Mouse (Mus musculus) liver, embryonic 16.5 days (tissue): ENCODE results near the gene Ulk4. TPM values are rescaled to one million over a fixed set of nuclear protein-coding genes. Genes with fewer than 3 reads are reported as not detected.

Source experiments
- ATAC-seq: fragments of 200-750 bp; cut with Nextera tagmentation; 2 replicates; pipeline ENCODE4 v1.8.0; 2017; ENCODE audit warnings: low read depth, mild to moderate bottlenecking, moderate number of reproducible peaks, moderate library complexity
- H3K27ac ChIP-seq: fragments of 300-500 bp; sonication (generic); 2 replicates; pipeline ENCODE4 v1.5.1; 2014; ENCODE audit warnings: mild to moderate bottlenecking, low read length
- H3K27me3 ChIP-seq: fragments of 300-500 bp; sonication (generic); 2 replicates; pipeline ENCODE4 v1.6.1; 2014; ENCODE audit warnings: low read depth, low read length, mixed read lengths; ENCODE audit not compliant: control insufficient read depth, insufficient read depth
- H3K36me3 ChIP-seq: fragments of 300-500 bp; sonication (generic); 2 replicates; pipeline ENCODE4 v1.6.1; 2014; ENCODE audit warnings: mild to moderate bottlenecking; ENCODE audit not compliant: control insufficient read depth, insufficient read depth
- H3K4me1 ChIP-seq: fragments of 300-500 bp; sonication (generic); 2 replicates; pipeline ENCODE4 v1.6.1; 2014; ENCODE audit warnings: low read depth, low read length, mixed read lengths; ENCODE audit not compliant: control insufficient read depth
- H3K4me2 ChIP-seq: fragments of 300-500 bp; sonication (generic); 2 replicates; pipeline ENCODE4 v1.6.1; 2014; ENCODE audit warnings: low read depth, low read length, mixed read lengths
- H3K4me3 ChIP-seq: fragments of 300-500 bp; sonication (generic); 2 replicates; pipeline ENCODE4 v1.5.1; 2014; ENCODE audit warnings: low read depth, mild to moderate bottlenecking, low read length
- H3K9ac ChIP-seq: fragments of 300-500 bp; sonication (generic); 2 replicates; pipeline ENCODE4 v1.6.1; 2014; ENCODE audit warnings: low read depth, low read length
- H3K9me3 ChIP-seq: fragments of 300-500 bp; sonication (generic); replicated peaks from 2 replicates; pipeline ENCODE4 v1.6.1; 2016; ENCODE audit warnings: low read length; ENCODE audit not compliant: control insufficient read depth
- WGBS: fragments of 180-500 bp; shearing (Covaris S2); extraction: QIAGEN DNeasy Blood & Tissue Kit; methylation state at CpG from one replicate; pipeline ENCODE4 v1.1.7; 2014; ENCODE audit not compliant: insufficient replicate concordance; 5-methylcytosine and 5-hydroxymethylcytosine counted together
- polyA plus RNA-seq: library from polyadenylated mRNA; unstranded; fragments of >200 nt; fragmentation: Nextera tagmentation; extraction: Ambion mirVana; gene quantifications from 2 replicates; pipeline ENCODE4 v1.2.1, GENCODE M21; 2015

Ulk4 gene
- polyA plus RNA-seq, 1 experiment from 2014 or later = 30.8 TPM

DNA sequence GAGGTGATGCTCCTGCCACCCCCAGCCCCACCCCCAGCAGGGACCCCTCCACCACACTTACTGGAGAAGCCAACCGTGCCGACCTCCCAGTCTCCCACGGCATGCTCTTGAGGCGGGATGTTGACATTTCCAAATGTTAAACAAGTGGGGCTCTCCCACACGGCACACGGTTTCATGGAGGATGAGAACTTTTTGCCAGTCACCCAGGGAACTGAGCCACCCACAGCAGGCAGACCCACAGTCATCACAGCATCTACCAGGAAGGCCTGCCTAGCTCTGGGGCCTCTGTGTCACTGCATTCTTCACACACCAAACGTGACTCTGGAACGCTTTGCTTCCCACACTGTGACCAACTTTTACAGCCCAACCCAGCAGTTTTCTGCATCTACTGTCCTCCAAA is 152.3 kb downstream of the Ulk4 start:
- no peak overlapping the region for H3K27ac ChIP-seq
- no peak overlapping the region for H3K4me2 ChIP-seq
- no peaks in the 10 kb centered on the region for H3K4me1 ChIP-seq
- 58% methylated on average over 8 of the region's 8 CpGs for WGBS
- no peaks in the 10 kb centered on the region for H3K9me3 ChIP-seq
- H3K27me3 ChIP-seq = no peaks in the 10 kb centered on the region
- ATAC-seq = no peak
- H3K36me3 ChIP-seq = no peaks in the 10 kb centered on the region
- H3K4me3 ChIP-seq = no peak overlapping the region
- H3K9ac ChIP-seq = no peak overlapping the region

DNA sequence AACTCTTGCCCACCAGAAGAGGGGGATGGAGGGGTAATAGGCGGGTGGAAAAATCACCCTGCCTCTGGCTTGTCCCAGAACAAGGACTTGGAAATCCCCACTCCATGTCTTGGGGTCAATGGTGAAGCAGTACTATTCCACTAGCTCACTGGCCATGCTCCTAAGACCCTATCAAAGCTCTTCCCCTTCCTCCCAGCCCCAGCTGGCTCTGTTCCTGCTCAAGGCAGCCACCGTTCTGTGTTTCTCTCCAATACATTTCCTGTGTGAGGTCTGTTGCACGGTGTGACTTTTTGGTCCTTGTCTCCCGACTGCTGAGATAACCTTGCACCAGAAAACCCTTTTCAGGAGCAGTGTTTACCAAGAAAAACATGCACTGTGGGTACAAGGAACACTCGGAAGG is 155.0 kb downstream of the Ulk4 start:
- H3K9me3 ChIP-seq = no peaks in the 10 kb centered on the region
- no peak for ATAC-seq
- H3K27me3 ChIP-seq = no peaks in the 10 kb centered on the region
- no peak overlapping the region for H3K4me3 ChIP-seq
- WGBS = 33% methylated on average over 5 of the region's 5 CpGs
- no peak overlapping the region for H3K9ac ChIP-seq
- H3K36me3 ChIP-seq = no peaks in the 10 kb centered on the region
- no peaks in the 10 kb centered on the region for H3K4me1 ChIP-seq
- H3K27ac ChIP-seq = no peak overlapping the region
- H3K4me2 ChIP-seq = no peak overlapping the region

DNA sequence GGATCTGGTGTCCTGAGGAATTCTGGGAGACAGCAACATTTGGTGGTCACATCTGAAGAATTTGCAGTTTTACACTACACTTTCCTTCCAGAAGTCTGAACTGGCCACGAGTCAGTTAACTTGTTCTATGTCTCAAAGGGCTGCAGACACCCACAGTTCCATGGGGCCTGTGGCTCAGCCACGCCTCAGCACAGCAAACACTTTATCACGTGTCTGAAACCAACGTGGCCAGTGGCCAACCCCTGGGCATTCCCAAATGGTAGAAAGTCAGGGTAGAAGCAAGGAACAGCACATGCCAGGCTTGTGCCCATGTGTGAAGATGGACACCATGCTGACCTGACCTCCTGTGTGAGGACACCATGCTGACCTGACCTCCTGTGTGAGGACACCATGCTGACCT is 159.1 kb downstream of the Ulk4 start:
- 40% methylated on average over 4 of the region's 4 CpGs for WGBS
- H3K9ac ChIP-seq = no peak overlapping the region
- H3K4me3 ChIP-seq = no peak overlapping the region
- no peak for ATAC-seq
- no peaks in the 10 kb centered on the region for H3K27me3 ChIP-seq
- no peak overlapping the region for H3K4me2 ChIP-seq
- H3K27ac ChIP-seq = no peak overlapping the region
- H3K4me1 ChIP-seq = no peaks in the 10 kb centered on the region
- no peaks in the 10 kb centered on the region for H3K9me3 ChIP-seq
- H3K36me3 ChIP-seq = no peaks in the 10 kb centered on the region

DNA sequence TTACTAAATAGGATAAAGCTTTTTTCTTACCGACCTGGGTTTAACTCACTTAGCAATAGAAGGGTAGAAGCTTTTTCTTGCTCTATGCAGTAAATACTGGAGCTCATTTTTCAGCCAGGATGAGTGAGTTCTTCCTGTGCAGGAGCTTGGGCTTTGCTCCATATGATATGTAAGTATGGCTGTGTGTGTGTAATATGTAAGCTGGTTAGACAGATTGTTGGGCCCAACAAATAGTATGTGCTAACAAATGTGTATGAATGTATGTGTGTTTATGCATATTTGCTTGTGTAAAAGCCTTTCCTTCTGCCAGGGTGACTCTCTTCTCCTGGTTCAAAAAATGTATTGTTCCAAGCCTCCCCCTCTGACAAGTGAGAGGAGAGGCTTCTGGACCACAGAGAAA is 164.9 kb downstream of the Ulk4 start:
- Histone ChIP-seq H3K4me2 (no peak overlapping the region), H3K36me3 (no peaks in the 10 kb centered on the region), H3K27ac (no peak overlapping the region), H3K4me1 (no peaks in the 10 kb centered on the region), H3K27me3 (no peaks in the 10 kb centered on the region), H3K9ac (no peak overlapping the region), H3K9me3 (no peaks in the 10 kb centered on the region), H3K4me3 (no peak overlapping the region)
- ATAC-seq = no peak
- 53% methylated on average over 1 of the region's 1 CpGs for WGBS

DNA sequence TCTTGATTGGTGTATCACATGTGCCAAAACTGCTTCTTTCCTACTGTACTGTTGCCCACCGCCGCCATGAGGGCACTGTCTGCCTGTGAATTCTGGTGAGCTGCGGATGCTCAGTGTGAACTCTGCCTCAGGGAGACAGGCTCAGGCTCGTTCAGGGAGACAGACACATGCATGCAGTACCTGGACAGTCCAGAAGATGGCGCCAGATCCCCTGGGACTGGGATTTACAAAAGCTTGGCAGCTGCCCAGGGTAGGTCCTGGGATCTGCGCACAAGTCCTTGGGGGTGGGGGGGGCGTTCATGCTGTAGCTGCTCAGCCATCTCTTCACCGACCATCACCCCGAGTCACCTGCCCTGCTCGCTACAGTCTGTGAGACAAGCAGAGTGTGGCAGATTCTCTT is 168.9 kb downstream of the Ulk4 start:
- Histone ChIP-seq H3K36me3 (no peaks in the 10 kb centered on the region), H3K27ac (no peak overlapping the region), H3K4me3 (no peak overlapping the region), H3K27me3 (no peaks in the 10 kb centered on the region), H3K9ac (no peak overlapping the region), H3K4me2 (no peak overlapping the region), H3K9me3 (no peaks in the 10 kb centered on the region), H3K4me1 (no peaks in the 10 kb centered on the region)
- ATAC-seq = no peak
- WGBS = 15% methylated on average over 10 of the region's 10 CpGs

DNA sequence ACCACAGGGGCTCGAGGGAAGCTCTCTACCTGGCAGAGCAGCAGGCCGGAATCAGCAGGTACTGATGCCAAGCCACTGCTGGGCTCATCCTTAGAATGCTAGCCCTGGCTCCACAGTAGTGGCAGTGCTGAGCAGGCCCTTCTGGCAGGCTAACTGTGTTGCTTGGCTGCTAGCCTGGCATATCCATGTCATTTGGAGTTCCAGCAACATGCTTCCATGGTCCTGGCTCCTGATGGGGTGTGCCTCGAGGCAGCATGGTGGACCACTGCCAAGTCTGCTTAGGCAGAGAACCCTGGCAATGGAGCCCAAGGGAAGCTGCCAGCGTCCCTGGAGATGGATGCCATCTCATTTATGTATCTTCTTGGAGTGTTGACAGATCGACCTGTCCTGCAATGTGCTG is 169.4 kb downstream of the Ulk4 start:
- no peak overlapping the region for H3K27ac ChIP-seq
- no peaks in the 10 kb centered on the region for H3K27me3 ChIP-seq
- H3K9ac ChIP-seq = no peak overlapping the region
- no peak overlapping the region for H3K4me2 ChIP-seq
- no peaks in the 10 kb centered on the region for H3K9me3 ChIP-seq
- H3K4me1 ChIP-seq = no peaks in the 10 kb centered on the region
- no peak overlapping the region for H3K4me3 ChIP-seq
- WGBS = 52% methylated on average over 5 of the region's 5 CpGs
- ATAC-seq = no peak
- H3K36me3 ChIP-seq = no peaks in the 10 kb centered on the region

DNA sequence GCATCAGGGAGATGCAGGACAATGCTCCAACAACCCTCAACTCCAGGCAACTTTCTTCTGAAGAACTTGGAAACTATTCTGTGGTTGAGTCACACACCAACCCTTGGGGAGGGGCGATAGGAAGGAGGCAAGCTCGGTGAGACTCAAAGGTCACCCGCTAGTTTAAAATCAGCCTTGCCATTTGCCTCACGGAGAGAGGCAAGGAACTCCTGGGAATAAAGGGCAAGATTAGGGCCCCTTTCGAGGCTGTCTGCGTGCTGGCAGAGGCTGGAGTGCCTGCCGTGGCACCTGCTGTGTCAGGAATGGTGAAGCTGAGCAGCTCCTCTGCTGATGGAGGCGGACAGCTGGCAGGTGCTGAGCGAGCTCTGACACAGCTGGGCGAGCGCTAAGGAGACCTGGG is 169.9 kb downstream of the Ulk4 start:
- no peak overlapping the region for H3K9ac ChIP-seq
- no peaks in the 10 kb centered on the region for H3K4me1 ChIP-seq
- H3K27me3 ChIP-seq = no peaks in the 10 kb centered on the region
- H3K9me3 ChIP-seq = no peaks in the 10 kb centered on the region
- no peak overlapping the region for H3K4me2 ChIP-seq
- 45% methylated on average over 11 of the region's 11 CpGs for WGBS
- no peak overlapping the region for H3K4me3 ChIP-seq
- no peak overlapping the region for H3K27ac ChIP-seq
- ATAC-seq = no peak
- no peaks in the 10 kb centered on the region for H3K36me3 ChIP-seq

DNA sequence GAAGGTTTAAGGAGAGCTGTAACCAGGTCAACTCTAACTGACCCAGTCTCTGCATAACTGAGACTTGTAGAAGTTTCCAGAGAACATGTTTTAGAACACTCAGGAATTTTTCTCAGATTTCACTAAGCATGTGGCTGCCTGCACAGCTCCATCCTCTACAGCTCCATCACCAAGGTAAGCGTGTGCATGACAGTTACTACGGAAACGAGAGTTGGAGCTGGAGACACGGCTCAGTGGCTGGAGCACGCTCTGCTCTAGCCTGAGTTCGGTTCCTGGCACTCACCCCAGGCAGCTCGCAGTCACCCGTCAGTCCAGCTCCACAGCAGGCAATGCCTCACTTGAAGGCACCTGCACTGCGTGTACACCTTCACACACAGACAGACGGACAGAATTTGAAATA is 175.5 kb downstream of the Ulk4 start:
- Histone ChIP-seq H3K27me3 (no peaks in the 10 kb centered on the region), H3K9ac (no peak overlapping the region), H3K27ac (no peak overlapping the region), H3K4me2 (no peak overlapping the region), H3K4me3 (no peak overlapping the region), H3K9me3 (no peaks in the 10 kb centered on the region), H3K4me1 (no peaks in the 10 kb centered on the region), H3K36me3 (no peaks in the 10 kb centered on the region)
- no peak for ATAC-seq
- 67% methylated on average over 10 of the region's 10 CpGs for WGBS

DNA sequence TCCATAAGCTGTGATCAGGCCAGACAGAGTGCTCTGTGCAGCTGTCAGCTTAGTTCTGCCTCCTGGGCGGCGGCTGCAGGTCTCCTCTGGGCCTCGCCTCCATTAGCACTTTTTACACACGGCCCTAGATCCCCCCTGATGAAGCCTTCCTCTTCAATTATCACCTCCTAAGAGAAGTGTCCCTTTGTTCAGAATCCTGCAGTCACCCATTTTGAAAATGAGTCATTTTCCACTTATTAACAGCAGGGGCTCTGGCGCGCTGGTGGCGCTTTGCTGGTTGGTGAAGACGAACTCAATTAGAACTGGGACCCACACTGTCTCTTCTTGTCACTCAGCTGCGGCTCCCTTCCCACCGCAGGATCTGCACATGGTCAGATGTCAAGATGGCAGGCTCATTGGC is 177.5 kb downstream of the Ulk4 start:
- Histone ChIP-seq H3K9ac (no peak overlapping the region), H3K27ac (no peak overlapping the region), H3K4me1 (no peaks in the 10 kb centered on the region), H3K36me3 (no peaks in the 10 kb centered on the region), H3K4me3 (no peak overlapping the region), H3K9me3 (no peaks in the 10 kb centered on the region), H3K4me2 (no peak overlapping the region), H3K27me3 (no peaks in the 10 kb centered on the region)
- WGBS = 71% methylated on average over 10 of the region's 10 CpGs
- ATAC-seq = no peak

DNA sequence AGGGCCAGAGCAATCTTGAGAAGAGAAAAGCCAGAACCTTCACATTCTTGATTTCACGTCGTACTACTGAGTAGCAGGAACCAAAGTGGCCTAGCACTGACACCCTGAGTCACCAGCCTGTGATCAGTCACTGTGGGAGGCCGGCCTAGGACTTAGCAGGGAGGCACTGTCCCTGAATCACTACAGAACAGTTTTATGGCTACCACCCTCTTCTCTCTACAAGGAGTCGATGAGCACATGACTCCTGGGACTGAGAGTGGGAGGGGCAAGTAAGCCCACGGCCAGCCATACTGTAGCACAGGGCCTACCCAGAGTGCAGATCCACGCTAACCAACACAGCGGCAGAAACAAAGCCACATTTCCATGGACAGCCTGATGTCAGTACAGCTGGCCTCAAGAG is 183.2 kb downstream of the Ulk4 start:
- Histone ChIP-seq H3K27ac (no peak overlapping the region), H3K27me3 (no peaks in the 10 kb centered on the region), H3K4me2 (no peak overlapping the region), H3K4me3 (no peak overlapping the region), H3K9ac (no peak overlapping the region), H3K36me3 (no peaks in the 10 kb centered on the region), H3K4me1 (no peaks in the 10 kb centered on the region), H3K9me3 (no peaks in the 10 kb centered on the region)
- WGBS = 67% methylated on average over 7 of the region's 7 CpGs
- no peak for ATAC-seq
